Mouse (Mus musculus) limb, embryonic 10.5 days (tissue): ENCODE measurements at regions not wholly inside any gene's neighbourhood (a gene's known extent, or its start where the extent isn't known, plus 50 kb on each side); places are given as distances from the start of the nearest gene placed in this dataset.

Source experiments
- DNase-seq: peaks from one replicate; pipeline ENCODE4 v3.0.0-alpha.2; 2017; ENCODE audit warnings: low spot score
- H3K27ac ChIP-seq: fragments of 300-500 bp; sonication (generic); 2 replicates; pipeline ENCODE4 v1.5.1; 2016; ENCODE audit warnings: mild to moderate bottlenecking
- H3K27me3 ChIP-seq: fragments of 300-500 bp; sonication (generic); 2 replicates; pipeline ENCODE4 v1.6.1; 2016; ENCODE audit warnings: low read depth, mild to moderate bottlenecking; ENCODE audit not compliant: poor library complexity, severe bottlenecking
- H3K36me3 ChIP-seq: fragments of 300-500 bp; sonication (generic); 2 replicates; pipeline ENCODE4 v1.6.1; 2016; ENCODE audit warnings: mild to moderate bottlenecking, moderate library complexity
- H3K4me1 ChIP-seq: fragments of 300-500 bp; sonication (generic); 2 replicates; pipeline ENCODE4 v1.6.1; 2016
- H3K4me3 ChIP-seq: fragments of 300-500 bp; sonication (generic); 2 replicates; pipeline ENCODE4 v1.5.1; 2016; ENCODE audit warnings: mild to moderate bottlenecking, moderate library complexity
- H3K9me3 ChIP-seq: fragments of 300-500 bp; sonication (generic); replicated peaks from 2 replicates; pipeline ENCODE4 v1.6.1; 2016; ENCODE audit warnings: mild to moderate bottlenecking
- WGBS: fragments of 180-500 bp; shearing (Covaris S2); methylation state at CpG from one replicate; pipeline ENCODE4 v1.1.7; 2016; 5-methylcytosine and 5-hydroxymethylcytosine counted together

- Histone ChIP-seq H3K9me3 (no peaks in the 10 kb centered on the region), H3K27me3 (no peaks in the 10 kb centered on the region), H3K36me3 (no peaks in the 10 kb centered on the region), H3K27ac (no peak overlapping the region), H3K4me1 (peaks cover 16% of the 10 kb centered on the region; the same call in 1 of the 2 replicates), H3K4me3 (no peak overlapping the region)
- 67% methylated on average over 4 of the region's 4 CpGs for WGBS
- DNase-seq: no peak
Measured at GRCm38 (mm10) chr15:36427334-36427733, 580.2 kb downstream of the Zfp706 start.

- Histone ChIP-seq H3K9me3 (no peaks in the 10 kb centered on the region), H3K4me3 (no peak overlapping the region), H3K27ac (no peak overlapping the region), H3K4me1 (peaks cover 17% of the 10 kb centered on the region; the same call in 1 of the 2 replicates), H3K27me3 (no peaks in the 10 kb centered on the region), H3K36me3 (no peaks in the 10 kb centered on the region)
- no peak for DNase-seq
- WGBS: 81% methylated on average over 8 of the region's 8 CpGs
Measured at GRCm38 (mm10) chr15:36425902-36426301, 581.7 kb downstream of the Zfp706 start.

GRCm38 (mm10) chr15:36424047-36424446, 583.5 kb downstream of the Zfp706 start:
- Histone ChIP-seq H3K36me3 (no peaks in the 10 kb centered on the region), H3K9me3 (no peaks in the 10 kb centered on the region), H3K4me1 (peaks cover 17% of the 10 kb centered on the region; the same call in 1 of the 2 replicates), H3K4me3 (no peak overlapping the region), H3K27ac (no peak overlapping the region), H3K27me3 (no peaks in the 10 kb centered on the region)
- 89% methylated on average over 8 of the region's 8 CpGs for WGBS
- no peak for DNase-seq

GRCm38 (mm10) chr15:36422781-36423180, 584.8 kb downstream of the Zfp706 start:
- no peak for DNase-seq
- Histone ChIP-seq H3K27ac (no peak overlapping the region), H3K4me3 (no peak overlapping the region), H3K27me3 (no peaks in the 10 kb centered on the region), H3K4me1 (peaks cover 17% of the 10 kb centered on the region; the same call in 1 of the 2 replicates), H3K36me3 (no peaks in the 10 kb centered on the region), H3K9me3 (no peaks in the 10 kb centered on the region)
- WGBS: 69% methylated on average over 3 of the region's 3 CpGs

GRCm38 (mm10) chr15:36419943-36420480, 587.6 kb downstream of the Zfp706 start:
- WGBS: 88% methylated on average over 7 of the region's 7 CpGs
- H3K36me3 ChIP-seq: no peaks in the 10 kb centered on the region
- no peak overlapping the region for H3K4me3 ChIP-seq
- peaks cover 11% of the 10 kb centered on the region; the same call in 1 of the 2 replicates for H3K4me1 ChIP-seq
- H3K27ac ChIP-seq: no peak overlapping the region
- DNase-seq: no peak
- no peaks in the 10 kb centered on the region for H3K27me3 ChIP-seq
- no peaks in the 10 kb centered on the region for H3K9me3 ChIP-seq

GRCm38 (mm10) chr15:36417426-36417825, 590.1 kb downstream of the Zfp706 start:
- H3K27me3 ChIP-seq: no peaks in the 10 kb centered on the region
- no peaks in the 10 kb centered on the region for H3K36me3 ChIP-seq
- no peak overlapping the region for H3K4me3 ChIP-seq
- H3K4me1 ChIP-seq: 0 out of 2 replicates have a peak, but pooled peaks cover 2% of the 10 kb centered on the region
- H3K9me3 ChIP-seq: no peaks in the 10 kb centered on the region
- DNase-seq: no peak
- 88% methylated on average over 3 of the region's 3 CpGs for WGBS
- no peak overlapping the region for H3K27ac ChIP-seq

- WGBS: 84% methylated on average over 5 of the region's 5 CpGs
- no peak overlapping the region for H3K27ac ChIP-seq
- no peaks in the 10 kb centered on the region for H3K36me3 ChIP-seq
- H3K4me3 ChIP-seq: no peak overlapping the region
- H3K9me3 ChIP-seq: no peaks in the 10 kb centered on the region
- no peak for DNase-seq
- H3K4me1 ChIP-seq: no peaks in the 10 kb centered on the region
- H3K27me3 ChIP-seq: no peaks in the 10 kb centered on the region
Measured at GRCm38 (mm10) chr15:36415552-36416249, 591.9 kb downstream of the Zfp706 start.

- Histone ChIP-seq H3K27ac (no peak overlapping the region), H3K36me3 (no peaks in the 10 kb centered on the region), H3K4me1 (no peaks in the 10 kb centered on the region), H3K27me3 (no peaks in the 10 kb centered on the region), H3K9me3 (no peaks in the 10 kb centered on the region), H3K4me3 (no peak overlapping the region)
- no peak for DNase-seq
- 77% methylated on average over 3 of the region's 3 CpGs for WGBS
Measured at GRCm38 (mm10) chr15:36412016-36412415, 595.6 kb downstream of the Zfp706 start.

- Histone ChIP-seq H3K27me3 (no peaks in the 10 kb centered on the region), H3K27ac (no peak overlapping the region), H3K4me3 (no peak overlapping the region), H3K36me3 (no peaks in the 10 kb centered on the region), H3K4me1 (no peaks in the 10 kb centered on the region), H3K9me3 (no peaks in the 10 kb centered on the region)
- WGBS: 87% methylated on average over 3 of the region's 3 CpGs
- DNase-seq: no peak
Measured at GRCm38 (mm10) chr15:36405446-36405845, 602.1 kb downstream of the Zfp706 start.

- Histone ChIP-seq H3K36me3 (no peaks in the 10 kb centered on the region), H3K9me3 (no peaks in the 10 kb centered on the region), H3K27ac (no peak overlapping the region), H3K4me3 (no peak overlapping the region), H3K27me3 (no peaks in the 10 kb centered on the region), H3K4me1 (no peaks in the 10 kb centered on the region)
- 89% methylated on average over 6 of the region's 6 CpGs for WGBS
- DNase-seq: no peak
Measured at GRCm38 (mm10) chr15:36403336-36404119, 604.0 kb downstream of the Zfp706 start.

GRCm38 (mm10) chr15:36402051-36402450, 605.5 kb downstream of the Zfp706 start:
- no peaks in the 10 kb centered on the region for H3K9me3 ChIP-seq
- no peak overlapping the region for H3K4me3 ChIP-seq
- 92% methylated on average over 1 of the region's 1 CpGs for WGBS
- no peak overlapping the region for H3K27ac ChIP-seq
- H3K27me3 ChIP-seq: no peaks in the 10 kb centered on the region
- H3K4me1 ChIP-seq: no peaks in the 10 kb centered on the region
- no peak for DNase-seq
- H3K36me3 ChIP-seq: no peaks in the 10 kb centered on the region

GRCm38 (mm10) chr15:36400311-36400840, 607.2 kb downstream of the Zfp706 start:
- Histone ChIP-seq H3K36me3 (no peaks in the 10 kb centered on the region), H3K4me1 (no peaks in the 10 kb centered on the region), H3K4me3 (no peak overlapping the region), H3K27ac (no peak overlapping the region), H3K27me3 (no peaks in the 10 kb centered on the region), H3K9me3 (no peaks in the 10 kb centered on the region)
- WGBS: 88% methylated on average over 9 of the region's 9 CpGs
- no peak for DNase-seq
